Mouse (Mus musculus): ENCODE results near the gene Usp35. TPM values are rescaled to one million over a fixed set of nuclear protein-coding genes. Genes with fewer than 3 reads are reported as not detected.

The Usp35 gene
- total RNA-seq (2014; fragmentation: Nextera tagmentation), result 0.30 TPM in 1 of 2 replicates, not detected in the other
- total RNA-seq (2017), result 0.04 TPM in 1 of 2 replicates, not detected in the other

DNA sequence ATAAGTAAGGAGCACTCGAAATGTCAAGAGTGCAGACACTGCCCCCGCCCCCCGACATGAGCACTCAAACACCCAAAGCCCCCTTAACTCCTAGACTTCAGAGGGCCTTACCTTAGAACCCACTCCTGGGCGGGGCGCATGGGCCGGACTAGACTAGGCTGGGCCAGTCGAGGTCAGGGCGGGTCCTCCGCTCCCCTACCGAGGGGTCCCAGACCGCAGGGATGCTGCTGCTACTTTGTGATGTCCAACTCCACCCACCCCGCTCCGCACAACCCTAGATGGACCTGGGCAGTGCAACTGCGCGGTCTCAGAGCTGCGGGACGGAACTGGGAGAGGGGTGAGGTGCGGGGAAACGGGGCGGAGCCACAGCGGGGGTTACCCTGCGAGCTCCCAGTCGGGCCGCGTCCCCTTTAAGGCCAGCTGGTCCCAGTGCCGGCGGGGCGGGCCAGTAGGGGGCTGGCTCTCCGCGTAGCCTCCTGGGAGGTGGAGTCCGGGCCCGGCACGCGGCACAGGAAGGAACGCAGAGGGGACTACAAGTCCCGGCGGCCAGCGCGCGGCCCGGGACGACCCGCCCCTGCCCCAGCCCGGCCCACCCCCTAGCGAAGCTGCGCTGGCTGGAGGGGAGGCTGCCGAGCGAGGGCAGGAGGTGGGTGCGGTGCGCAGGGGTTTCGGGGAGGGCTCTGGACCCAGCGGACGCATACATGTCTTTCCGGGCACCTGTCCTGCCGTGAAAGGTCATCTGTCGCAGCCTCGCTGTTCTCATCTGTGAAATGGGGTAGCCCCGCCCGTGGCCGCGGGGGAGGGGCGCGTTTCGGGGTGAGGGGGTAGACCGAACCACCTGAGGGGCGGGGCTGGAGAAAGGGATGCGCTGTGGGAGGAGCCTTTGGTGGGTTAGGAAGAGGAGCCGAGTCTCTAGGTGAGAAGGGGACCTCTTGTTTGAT is at the start of gene Usp35, which contains the start of gene Kctd21:
TSS of gene Usp35 (minus strand) at position 295 of the 941 bp plus-strand sequence.
TSS of gene Kctd21 (plus strand) at position 602 of the 941 bp plus-strand sequence.
- peak; percentile 82 for ATAC-seq (replicated peaks; ENCODE audit: poor library complexity, severe bottlenecking)

- no peak for ATAC-seq (replicated peaks; ENCODE audit: poor library complexity, severe bottlenecking)
These were observed 48.8 kb upstream of the Usp35 start for GRCm38 (mm10) chr7:97380500-97381123.

- ATAC-seq (replicated peaks; ENCODE audit: poor library complexity, severe bottlenecking), result no peak
These were observed 47.5 kb upstream of the Usp35 start for GRCm38 (mm10) chr7:97379304-97379703.

DNA sequence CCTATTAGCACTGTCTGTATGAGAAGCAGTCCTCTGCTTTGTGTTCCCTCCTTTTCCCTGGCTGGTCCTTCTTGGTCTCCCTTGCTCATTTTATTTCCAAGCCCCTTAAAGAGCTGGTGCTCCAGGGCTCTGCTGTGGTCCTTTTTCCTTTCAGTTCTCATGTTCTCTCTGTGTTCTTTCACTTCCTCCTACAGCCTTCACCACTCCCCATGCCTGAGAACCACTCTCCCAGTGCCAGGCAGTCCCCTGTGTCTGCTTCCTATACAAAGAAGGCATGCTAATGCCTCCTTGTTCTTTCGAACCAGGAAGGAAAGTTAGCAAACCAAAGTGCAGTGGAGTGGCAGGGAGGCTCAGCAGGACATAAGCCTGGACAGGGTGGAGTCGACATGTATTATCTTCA is 44.1 kb upstream of the Usp35 start:
- ATAC-seq (replicated peaks; ENCODE audit: poor library complexity, severe bottlenecking), result peak; percentile 73

GRCm38 (mm10) chr7:97375101-97375500 is 43.3 kb upstream of the Usp35 start:
- ATAC-seq (replicated peaks; ENCODE audit: poor library complexity, severe bottlenecking), result no peak

- no peak for ATAC-seq (replicated peaks; ENCODE audit: poor library complexity, severe bottlenecking)
These were observed 34.1 kb upstream of the Usp35 start for GRCm38 (mm10) chr7:97365887-97366286.

DNA sequence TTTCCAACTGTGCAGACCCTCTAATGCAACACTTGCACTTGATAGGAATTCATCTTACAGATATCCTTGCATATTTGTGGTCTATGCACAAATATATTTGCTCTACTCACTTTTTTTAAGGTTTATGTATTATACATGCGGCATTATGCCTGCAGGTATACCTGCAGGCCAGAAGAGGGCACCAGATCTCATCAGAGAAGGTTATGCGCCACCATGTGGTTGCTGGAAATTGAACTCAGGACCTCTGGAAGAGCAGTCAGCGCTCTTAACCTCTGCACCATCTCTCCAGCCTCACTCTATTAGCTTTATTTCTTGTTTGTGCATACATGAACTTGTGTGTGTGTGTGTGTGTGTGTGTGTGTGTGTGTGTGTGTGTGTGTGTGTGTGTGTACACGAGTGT is 29.6 kb upstream of the Usp35 start:
- ATAC-seq (replicated peaks; ENCODE audit: poor library complexity, severe bottlenecking), result peak; percentile 50; the same call in 1 of the 2 replicates

- no peak for ATAC-seq (replicated peaks; ENCODE audit: poor library complexity, severe bottlenecking)
These were observed 29.1 kb upstream of the Usp35 start for GRCm38 (mm10) chr7:97360955-97361354.

- no peak for ATAC-seq (replicated peaks; ENCODE audit: poor library complexity, severe bottlenecking)
These were observed 28.3 kb upstream of the Usp35 start for GRCm38 (mm10) chr7:97360166-97360565.

- no peak for ATAC-seq (replicated peaks; ENCODE audit: poor library complexity, severe bottlenecking)
These were observed 26.5 kb upstream of the Usp35 start for GRCm38 (mm10) chr7:97358347-97358746.

GRCm38 (mm10) chr7:97357840-97358239 is 26.0 kb upstream of the Usp35 start:
- no peak for ATAC-seq (replicated peaks; ENCODE audit: poor library complexity, severe bottlenecking)

DNA sequence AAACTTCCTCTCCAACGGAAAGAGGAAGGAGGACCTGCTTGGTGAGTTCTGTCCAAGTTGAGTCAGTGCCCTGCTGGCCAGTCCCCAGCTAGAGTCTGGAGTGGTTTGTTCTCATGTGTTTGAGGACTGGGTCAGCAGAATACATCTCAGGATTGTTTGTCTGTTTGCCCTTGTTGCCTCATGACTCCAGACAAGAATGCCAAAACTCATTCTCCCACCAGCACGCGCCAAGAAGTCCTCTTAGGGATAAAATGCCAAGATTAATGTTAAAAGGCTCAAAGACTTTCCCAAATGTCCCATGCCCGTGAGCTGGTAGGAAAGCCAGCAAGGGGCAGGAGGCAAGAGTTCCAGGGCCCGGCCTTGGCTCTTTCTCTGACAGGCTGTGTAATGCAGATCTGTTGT is 25.1 kb upstream of the Usp35 start:
- ATAC-seq (replicated peaks; ENCODE audit: poor library complexity, severe bottlenecking), result peak; percentile 55

- ATAC-seq (replicated peaks; ENCODE audit: poor library complexity, severe bottlenecking), result 0 out of 2 replicates have a peak, but pooled peaks have one; percentile 9
These were observed 24.4 kb upstream of the Usp35 start for GRCm38 (mm10) chr7:97356253-97356652.

DNA sequence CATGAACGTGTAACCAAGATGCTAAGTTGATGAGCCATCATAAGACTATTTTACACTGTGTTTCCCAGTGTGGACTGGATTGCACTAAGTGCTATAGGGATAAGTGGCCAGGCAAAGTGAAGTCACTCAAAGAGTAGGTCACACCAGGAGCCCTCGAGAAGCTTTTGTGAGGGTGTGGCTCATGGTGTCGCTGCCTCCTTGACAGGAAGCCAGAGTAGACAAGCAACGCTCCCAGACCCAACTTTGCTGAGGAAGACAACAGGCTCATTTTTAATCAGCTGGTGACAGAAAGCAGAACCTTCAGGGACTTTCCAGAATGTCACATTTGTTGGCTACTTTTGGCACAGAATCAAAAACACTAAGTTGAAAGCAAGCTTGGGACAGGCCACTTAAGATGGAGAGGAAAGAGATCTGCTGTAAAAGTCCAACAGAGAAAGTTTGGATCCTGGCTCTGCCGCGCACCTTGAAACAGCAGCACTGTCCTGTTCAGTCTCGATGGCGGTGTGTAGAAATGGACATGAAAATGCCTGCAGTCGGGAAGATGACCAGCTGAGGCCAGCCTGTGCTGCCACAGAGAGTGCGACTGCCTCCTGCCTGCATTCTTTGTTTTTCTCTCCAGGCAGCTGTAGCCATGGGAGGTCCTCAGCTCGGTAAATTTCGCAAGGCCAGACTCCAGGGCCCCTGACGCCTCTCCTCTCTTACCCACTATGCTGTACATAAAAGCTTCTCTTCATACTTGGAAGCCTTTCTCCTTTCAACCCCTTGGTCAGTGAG is 23.4 kb upstream of the Usp35 start:
- ATAC-seq (replicated peaks; ENCODE audit: poor library complexity, severe bottlenecking), result peak; percentile 64

DNA sequence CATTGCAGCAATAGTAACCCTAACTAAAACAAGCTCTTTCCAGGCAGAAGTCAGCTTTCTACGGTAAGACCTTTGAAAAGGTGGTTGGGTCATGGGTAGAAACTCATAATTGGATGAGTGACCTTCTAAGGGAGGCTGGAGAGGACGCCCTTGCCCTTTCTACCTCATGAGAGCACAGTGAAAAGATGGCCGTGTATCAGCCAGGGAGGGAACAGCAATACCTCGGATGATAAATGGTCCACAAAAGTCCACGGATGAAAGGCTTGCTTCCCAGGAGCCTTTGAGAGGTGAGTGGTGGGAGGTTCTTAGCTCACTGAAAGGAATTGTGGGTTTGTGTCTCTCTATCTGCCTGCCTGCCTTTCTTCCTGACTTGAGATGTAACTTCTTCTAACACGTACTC is 21.5 kb upstream of the Usp35 start:
- ATAC-seq (replicated peaks; ENCODE audit: poor library complexity, severe bottlenecking), result no peak

- no peak for ATAC-seq (replicated peaks; ENCODE audit: poor library complexity, severe bottlenecking)
These were observed 20.1 kb upstream of the Usp35 start for GRCm38 (mm10) chr7:97351792-97352513.

- ATAC-seq (replicated peaks; ENCODE audit: poor library complexity, severe bottlenecking), result no peak
These were observed 19.1 kb upstream of the Usp35 start for GRCm38 (mm10) chr7:97350891-97351290.

DNA sequence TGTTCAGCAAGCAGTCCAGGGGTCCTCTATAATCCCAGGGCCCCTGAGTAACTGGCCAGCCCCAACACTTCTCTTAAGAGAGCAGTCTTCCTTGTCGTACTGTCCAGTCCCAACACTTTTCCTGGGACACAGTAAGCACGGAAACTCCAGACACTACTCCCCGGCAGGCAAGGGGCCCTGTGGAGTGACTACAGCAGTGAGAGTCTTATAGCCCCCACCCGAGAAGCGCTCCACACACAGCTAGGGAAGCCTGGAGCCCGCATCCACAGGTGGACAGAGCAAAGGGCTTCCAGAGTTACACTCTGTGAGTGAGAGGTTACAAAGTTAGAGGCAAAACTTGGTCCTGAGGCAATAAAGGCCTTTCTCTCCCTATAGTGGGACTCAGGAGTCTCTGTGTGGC is 17.6 kb upstream of the Usp35 start:
- ATAC-seq (replicated peaks; ENCODE audit: poor library complexity, severe bottlenecking), result no peak

- no peak for ATAC-seq (replicated peaks; ENCODE audit: poor library complexity, severe bottlenecking)
These were observed 17.0 kb upstream of the Usp35 start for GRCm38 (mm10) chr7:97348836-97349235.

DNA sequence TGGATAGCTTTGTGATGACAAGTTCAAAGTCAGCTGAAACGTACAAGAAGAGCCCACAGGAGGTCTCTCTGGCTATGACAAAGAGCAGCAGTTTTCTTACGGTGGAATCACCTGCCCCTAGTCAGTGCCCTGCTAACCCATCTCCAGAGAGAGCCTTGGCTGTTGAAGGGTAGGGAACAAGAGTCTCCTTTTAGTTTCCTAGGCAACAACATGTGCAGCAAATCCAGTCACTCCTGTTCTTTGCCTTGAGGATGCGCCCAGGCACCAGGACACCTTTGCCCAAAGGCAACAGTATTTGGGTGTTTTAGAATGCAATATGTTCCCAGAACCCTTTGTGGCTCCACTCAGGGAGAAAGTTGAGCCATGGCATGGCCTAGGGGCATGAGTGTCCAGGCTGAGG is 16.5 kb upstream of the Usp35 start:
- no peak for ATAC-seq (replicated peaks; ENCODE audit: poor library complexity, severe bottlenecking)

Measured in granulocyte monocyte progenitor cell, adult 5-6 weeks (primary cell).